In genomic region chr4:95860601-95861000, GRCm38 (mm10) we compare ENCODE assay signal across 21 mouse cellular contexts.
"Had no signal": no experiment of that assay in that cellular context is flagged by ENCODE, and none has a peak within 500 bp of the region (broad histone marks: within the 10 kb centered on the region; RNA-seq: fewer than 3 reads in every experiment).

No protein-coding gene starts in this region.

- DNase-seq: kidney, adult 8-10 months; kidney, postnatal 10 days; kidney, postnatal 36 days; layer of hippocampus, postnatal 36 days; liver; lung, postnatal 10 days; lung, postnatal 36 days; midbrain, embryonic 14.5 days; right cerebral cortex, postnatal 25 days; thymus, adult 2 months; thymus, postnatal 14 days; thymus, postnatal 4 days had no signal

- H3K27ac ChIP-seq: kidney, embryonic 15.5 days; left cerebral cortex, adult 2 months; limb, embryonic 12.5 days; liver, embryonic 12.5 days; liver, embryonic 15.5 days; lung, embryonic 15.5 days; midbrain, embryonic 10.5 days; stomach, postnatal 0 days had no signal

- H3K9ac ChIP-seq: kidney, embryonic 15.5 days; limb, embryonic 12.5 days; liver, embryonic 12.5 days; liver, embryonic 15.5 days; lung, embryonic 15.5 days had no signal

- H3K27me3 ChIP-seq: kidney, embryonic 15.5 days; limb, embryonic 12.5 days; liver, embryonic 12.5 days; liver, embryonic 15.5 days; lung, embryonic 15.5 days had no signal

- H3K4me3 ChIP-seq: kidney, embryonic 15.5 days; left cerebral cortex, adult 2 months; limb, embryonic 12.5 days; liver, embryonic 12.5 days; liver, embryonic 15.5 days; lung, embryonic 15.5 days; megakaryocyte, embryonic 14.5 days; midbrain, embryonic 10.5 days had no signal

- H3K4me2 ChIP-seq: kidney, embryonic 15.5 days; limb, embryonic 12.5 days; liver, embryonic 12.5 days; liver, embryonic 15.5 days; lung, embryonic 15.5 days had no signal

- H3K36me3 ChIP-seq: kidney, embryonic 15.5 days; limb, embryonic 12.5 days; liver, embryonic 12.5 days; liver, embryonic 15.5 days; lung, embryonic 15.5 days; midbrain, embryonic 10.5 days had no signal

- ATAC-seq: liver, embryonic 12.5 days had no signal

- H3K4me1 ChIP-seq: liver, embryonic 12.5 days; liver, embryonic 15.5 days; midbrain, embryonic 10.5 days had no signal

- H3K9me3 ChIP-seq: kidney, embryonic 15.5 days; limb, embryonic 12.5 days; liver, embryonic 12.5 days; liver, embryonic 15.5 days; lung, embryonic 15.5 days; megakaryocyte, embryonic 14.5 days; midbrain, embryonic 10.5 days had no signal
